Mouse (Mus musculus) olfactory bulb, adult 2 months (tissue): Measurements from ENCODE around the gene Zfp658.

ENCODE experiments used
- CTCF ChIP-seq: fragments of 200-500 bp; IDR thresholded peaks from 2 replicates; pipeline ENCODE4 v1.5.1; 2012; ENCODE audit warnings: low read depth, mild to moderate bottlenecking, low read length, moderate library complexity; ENCODE audit not compliant: insufficient read depth
- POLR2A ChIP-seq: fragments of 200-500 bp; IDR thresholded peaks from 2 replicates; pipeline ENCODE4 v1.6.1; 2012; ENCODE audit warnings: mild to moderate bottlenecking, low read depth, low read length, moderate library complexity; ENCODE audit not compliant: insufficient read depth

DNA sequence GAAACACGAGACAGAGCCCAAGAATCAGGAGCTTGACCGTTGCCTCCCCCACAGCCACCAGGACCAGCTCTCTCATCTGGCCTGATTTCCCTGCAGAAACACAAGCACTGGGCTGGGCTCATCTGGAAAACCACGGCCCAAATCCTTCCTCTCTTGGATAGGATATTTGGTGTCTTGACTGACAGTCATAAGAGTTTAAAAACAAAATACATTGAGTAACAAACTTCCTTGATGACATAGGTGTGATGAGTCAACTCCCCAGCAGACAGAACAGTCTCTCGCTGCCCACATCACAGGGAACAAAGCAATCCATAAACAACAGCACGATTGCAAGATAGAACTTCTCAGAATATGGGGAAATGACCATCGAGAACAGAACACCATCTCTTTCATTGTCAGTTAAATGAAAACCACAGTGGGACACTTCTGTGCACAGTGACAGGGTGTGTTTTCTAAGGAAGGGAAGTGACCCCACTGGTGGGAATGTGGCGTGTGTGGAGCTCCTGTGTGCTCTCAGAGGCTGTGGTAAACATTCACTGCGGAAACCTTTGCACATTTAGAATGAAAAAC lies 31.8 kb upstream of the Zfp658 start:
- TF ChIP-seq CTCF (no peak), POLR2A (no peak)
